Mouse (Mus musculus) testis, adult 10 weeks (tissue): Measurements from ENCODE around the gene Lsmem1. TPM values are rescaled to one million over a fixed set of nuclear protein-coding genes. Genes with fewer than 3 reads are reported as not detected.

Source experiments
- polyA plus RNA-seq: library from polyadenylated mRNA; stranded (reverse); fragments of 350-450 nt; fragmentation: Illumina TruSeq; extraction: RNeasy Lipid Tissue Mini Kit (QIAGEN cat#74804); gene quantifications from one replicate; pipeline ENCODE4 v1.2.3, GENCODE M21; 2014; ENCODE audit warnings: low read depth, low replicate concordance

The Lsmem1 gene
- 0.32 TPM for polyA plus RNA-seq

GRCm38 (mm10) chr12:40199302-40199701 lies at the start of gene Lsmem1:
TSS of gene Lsmem1 (minus strand) at chr12:40199490.

GRCm38 (mm10) chr12:40248454-40249180 lies 49.3 kb upstream of the Lsmem1 start, which contains the start of gene Ifrd1:
TSS of gene Ifrd1 (minus strand) at chr12:40248504.

GRCm38 (mm10) chr12:40133573-40134271 lies 65.6 kb downstream of the Lsmem1 start, which contains the start of gene Scin:
TSS of gene Scin (minus strand) at chr12:40134228.

Other genes starting within 250 kb of the Lsmem1 start
- gene Arl4a, start 161.5 kb downstream of the Lsmem1 start, polyA plus RNA-seq, result 1,646 TPM
- 0.25 TPM for gene Scin, start 65.3 kb downstream of the Lsmem1 start, polyA plus RNA-seq
- gene Ifrd1, start 49.0 kb upstream of the Lsmem1 start, polyA plus RNA-seq, result 90.8 TPM
- 17.2 TPM for gene Zfp277, start 246.4 kb upstream of the Lsmem1 start, polyA plus RNA-seq
- 1.4 TPM for gene Dock4, start 246.5 kb upstream of the Lsmem1 start, polyA plus RNA-seq